Mouse (Mus musculus): ENCODE results near the gene Upp1. TPM values are rescaled to one million over a fixed set of nuclear protein-coding genes. Genes with fewer than 3 reads are reported as not detected.

Upp1 gene
- polyA plus RNA-seq, 1 experiment from 2014 or later: 18.8 TPM

DNA sequence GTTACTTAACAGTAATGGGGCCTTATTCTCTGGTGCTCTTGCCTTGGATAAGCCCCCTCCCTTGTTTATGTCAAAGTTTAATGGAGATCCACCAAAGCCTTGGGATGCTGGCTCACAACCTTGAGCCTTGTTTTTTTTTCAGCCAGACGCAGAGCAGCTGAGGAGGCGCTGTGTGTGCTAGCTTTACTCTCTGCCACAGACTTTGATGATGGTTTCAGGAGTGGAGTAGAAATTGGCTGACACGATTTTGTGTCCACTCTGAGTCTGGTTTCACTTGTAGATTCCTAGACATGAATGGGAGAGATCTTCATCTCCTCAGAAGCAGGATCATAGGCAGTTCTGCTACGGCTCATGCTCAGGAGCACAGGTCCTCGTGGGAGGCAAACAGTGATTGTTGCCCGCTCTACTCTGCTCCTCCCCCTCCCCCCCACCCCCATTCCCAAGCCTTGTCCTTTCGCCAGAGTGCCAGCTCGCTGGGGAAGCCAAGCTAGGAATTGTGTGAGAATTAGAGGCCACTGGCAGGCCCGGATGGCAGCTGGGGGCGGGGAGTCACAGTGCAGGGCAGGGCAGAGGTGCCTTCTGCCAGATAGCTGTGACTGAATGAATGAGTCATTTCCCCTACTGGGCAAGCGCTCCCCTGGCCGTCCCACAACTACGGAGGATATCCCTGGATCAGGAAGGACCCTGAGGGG, 399 bp upstream of the Upp1 start:
- H3K27me3 ChIP-seq (ENCODE audit: control insufficient read depth, insufficient read depth, low read length): 0 out of 2 replicates have a peak, but pooled peaks cover 2% of the 10 kb centered on the region
- WGBS: 8% methylated on average over 13 of the region's 13 CpGs
- H3K9ac ChIP-seq (ENCODE audit: low read length): no peak overlapping the region

DNA sequence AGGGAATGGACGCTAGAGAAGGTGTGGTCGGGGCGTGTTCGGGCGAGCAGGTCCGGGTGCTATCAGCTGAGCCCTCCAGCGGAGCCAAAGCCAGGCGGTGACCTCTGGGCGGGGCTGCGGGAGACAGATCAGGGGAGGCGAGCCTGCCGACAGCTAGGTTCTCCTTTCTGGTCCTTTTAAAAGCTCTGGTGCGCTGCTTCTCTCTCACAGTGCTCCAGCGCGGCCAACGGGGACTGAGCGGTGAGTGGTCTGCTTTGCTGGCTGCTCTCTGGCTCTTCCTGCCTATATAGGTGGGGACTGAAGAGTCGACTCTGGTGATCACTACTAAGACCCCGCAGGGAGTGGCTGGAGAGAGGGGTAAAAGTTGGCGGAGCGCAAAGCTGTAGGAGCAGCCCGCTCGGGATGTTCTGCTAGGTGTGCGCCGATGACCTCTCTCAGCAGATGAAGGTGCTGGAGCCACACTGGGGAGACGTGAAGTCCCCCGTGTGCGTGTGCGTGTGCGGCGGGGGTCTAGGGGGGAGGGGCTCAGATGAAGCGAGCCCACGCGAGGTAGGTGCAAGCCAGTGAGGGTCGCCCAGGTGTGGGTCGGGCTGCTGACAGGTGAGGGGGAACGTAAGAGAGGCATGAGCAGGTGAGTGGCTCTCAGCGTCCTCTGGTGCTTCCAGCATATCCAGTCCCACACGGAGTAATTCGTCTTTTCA, 668 bp downstream of the Upp1 start:
- WGBS: under 1% methylated on average over 40 of the region's 40 CpGs
- peak; percentile 84 for ATAC-seq (ENCODE audit: low FRiP score, low TSS enrichment)

More for the DNA sequence above, 399 bp upstream of the Upp1 start:
- TF ChIP-seq EP300 (optimal IDR thresholded peaks at IDR 0.05) (no peak), CTCF (IDR thresholded peaks at IDR 0.05; ENCODE audit: low read depth) (0 out of 2 replicates have a peak, but pooled peaks have one; percentile 5)
- Histone ChIP-seq H3K4me2 (replicated peaks; ENCODE audit: low read depth) (peak overlapping the region; percentile 81), H3K4me3 (ENCODE audit: low read depth, low read length) (peak overlapping the region; percentile 47), H3K27ac (replicated peaks) (no peak overlapping the region), H3K36me3 (ENCODE audit: control insufficient read depth, insufficient read depth, low read length) (no peaks in the 10 kb centered on the region), H3K4me1 (replicated peaks; ENCODE audit: control insufficient read depth, insufficient read depth) (no peaks in the 10 kb centered on the region), H3K9me3 (ENCODE audit: control insufficient read depth, low read length) (no peaks in the 10 kb centered on the region)
- DNase-seq (ENCODE audit: low spot score): peak; percentile 69
- peak; percentile 88 for ATAC-seq (ENCODE audit: low FRiP score, low TSS enrichment)

DNA sequence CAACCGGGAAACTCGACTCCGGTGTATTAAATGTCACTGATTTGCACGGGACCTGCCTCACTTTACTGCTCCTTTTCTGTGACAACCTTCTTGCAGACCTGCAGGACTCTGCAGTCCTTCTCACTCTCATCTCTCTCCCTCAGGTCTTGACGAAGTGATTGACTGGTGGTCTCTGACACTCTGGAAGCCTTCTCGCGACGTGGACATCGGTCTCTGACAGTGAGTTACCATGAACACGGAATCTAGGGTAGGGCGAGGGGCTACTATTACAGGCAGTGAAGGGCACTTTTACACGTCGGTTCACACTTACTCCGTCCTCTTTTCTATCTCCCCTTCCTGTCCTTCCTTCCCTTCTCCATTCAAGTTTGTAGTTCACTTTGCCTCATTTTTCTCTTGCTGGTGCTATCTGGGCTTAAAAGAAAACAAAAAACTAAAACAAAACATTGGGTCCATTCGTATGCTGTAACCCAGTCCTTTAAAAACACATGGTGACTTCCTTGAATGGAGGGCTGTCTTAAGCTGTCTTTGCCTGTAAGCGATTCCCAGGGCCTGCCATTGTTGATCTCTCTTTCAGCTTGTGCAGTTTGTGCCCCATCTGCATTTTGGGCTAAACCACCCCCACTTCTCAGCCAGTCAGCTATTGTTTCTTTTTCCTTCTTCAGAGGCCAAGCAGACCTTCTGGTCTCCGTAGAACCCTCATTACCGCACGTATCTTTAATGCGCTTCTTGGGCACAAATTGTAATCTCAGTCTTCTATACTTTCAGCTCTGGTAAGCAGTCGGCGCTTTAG, 1.5 kb downstream of the Upp1 start:
- ATAC-seq (ENCODE audit: low FRiP score, low TSS enrichment) (no peak), DNase-seq (ENCODE audit: low spot score) (no peak)
- TF ChIP-seq EP300 (optimal IDR thresholded peaks at IDR 0.05): no peak
- no peak for TF ChIP-seq CTCF (IDR thresholded peaks at IDR 0.05; ENCODE audit: low read depth)
- Histone ChIP-seq H3K4me3 (ENCODE audit: low read depth, low read length) (peak overlapping the region; percentile 47), H3K27me3 (ENCODE audit: control insufficient read depth, insufficient read depth, low read length) (0 out of 2 replicates have a peak, but pooled peaks cover 2% of the 10 kb centered on the region), H3K4me2 (replicated peaks; ENCODE audit: low read depth) (peak overlapping the region; percentile 81), H3K9me3 (ENCODE audit: control insufficient read depth, low read length) (no peaks in the 10 kb centered on the region), H3K36me3 (ENCODE audit: control insufficient read depth, insufficient read depth, low read length) (no peaks in the 10 kb centered on the region), H3K27ac (replicated peaks) (no peak overlapping the region), H3K9ac (ENCODE audit: low read length) (no peak overlapping the region), H3K4me1 (replicated peaks; ENCODE audit: control insufficient read depth, insufficient read depth) (no peaks in the 10 kb centered on the region)
- WGBS: 22% methylated on average over 22 of the region's 22 CpGs

More for the DNA sequence above, 668 bp downstream of the Upp1 start:
- no peaks in the 10 kb centered on the region for H3K4me1 ChIP-seq (replicated peaks; ENCODE audit: control insufficient read depth, insufficient read depth)
- H3K27me3 ChIP-seq (ENCODE audit: control insufficient read depth, insufficient read depth, low read length): 0 out of 2 replicates have a peak, but pooled peaks cover 2% of the 10 kb centered on the region
- no peaks in the 10 kb centered on the region for H3K9me3 ChIP-seq (ENCODE audit: control insufficient read depth, low read length)
- peak; percentile 80 for DNase-seq (ENCODE audit: low spot score)
- TF ChIP-seq CTCF (IDR thresholded peaks at IDR 0.05; ENCODE audit: low read depth) (no peak), EP300 (optimal IDR thresholded peaks at IDR 0.05) (no peak)
- no peak overlapping the region; the same call in 1 of the 2 replicates for H3K27ac ChIP-seq (replicated peaks)
- H3K4me2 ChIP-seq (replicated peaks; ENCODE audit: low read depth): peak overlapping the region; percentile 81
- H3K4me3 ChIP-seq (ENCODE audit: low read depth, low read length): peak overlapping the region; percentile 47
- peak overlapping the region; percentile 52 for H3K9ac ChIP-seq (ENCODE audit: low read length)
- no peaks in the 10 kb centered on the region for H3K36me3 ChIP-seq (ENCODE audit: control insufficient read depth, insufficient read depth, low read length)

DNA sequence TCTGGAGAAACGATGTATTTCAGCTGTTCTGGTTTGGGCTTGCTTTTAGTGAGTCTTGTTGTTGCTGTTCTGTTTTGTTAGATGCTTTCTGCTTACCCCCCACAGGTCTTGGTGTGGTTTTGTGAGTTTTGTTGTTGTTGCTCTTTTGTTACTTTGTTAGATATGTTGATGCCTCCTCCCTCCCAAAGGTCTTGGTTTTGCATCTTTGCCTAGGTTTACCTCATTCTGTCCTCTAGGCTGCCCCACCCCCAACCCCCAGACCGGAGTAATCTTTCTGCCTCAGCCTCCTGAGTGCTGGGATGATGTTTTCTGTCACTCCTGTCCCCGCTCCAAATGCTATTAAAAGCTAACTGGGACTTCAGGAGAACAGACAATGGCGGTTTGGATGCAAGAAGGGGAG, 4.4 kb downstream of the Upp1 start:
- ATAC-seq (ENCODE audit: low FRiP score, low TSS enrichment) (no peak), DNase-seq (ENCODE audit: low spot score) (peak; percentile 4)
- H3K4me1 ChIP-seq (replicated peaks; ENCODE audit: control insufficient read depth, insufficient read depth): no peaks in the 10 kb centered on the region
- no peaks in the 10 kb centered on the region for H3K27me3 ChIP-seq (ENCODE audit: control insufficient read depth, insufficient read depth, low read length)
- no peak overlapping the region for H3K4me2 ChIP-seq (replicated peaks; ENCODE audit: low read depth)
- H3K9me3 ChIP-seq (ENCODE audit: control insufficient read depth, low read length): no peaks in the 10 kb centered on the region
- TF ChIP-seq CTCF (IDR thresholded peaks at IDR 0.05; ENCODE audit: low read depth) (no peak), EP300 (optimal IDR thresholded peaks at IDR 0.05) (no peak)
- H3K27ac ChIP-seq (replicated peaks): no peak overlapping the region
- H3K36me3 ChIP-seq (ENCODE audit: control insufficient read depth, insufficient read depth, low read length): no peaks in the 10 kb centered on the region
- 77% methylated on average over 4 of the region's 4 CpGs for WGBS
- H3K9ac ChIP-seq (ENCODE audit: low read length): no peak overlapping the region
- H3K4me3 ChIP-seq (ENCODE audit: low read depth, low read length): no peak overlapping the region

- Histone ChIP-seq H3K4me3 (ENCODE audit: low read depth, low read length) (no peak overlapping the region), H3K4me1 (replicated peaks; ENCODE audit: control insufficient read depth, insufficient read depth) (no peaks in the 10 kb centered on the region), H3K9me3 (ENCODE audit: control insufficient read depth, low read length) (no peaks in the 10 kb centered on the region), H3K9ac (ENCODE audit: low read length) (no peak overlapping the region), H3K27ac (replicated peaks) (no peak overlapping the region), H3K4me2 (replicated peaks; ENCODE audit: low read depth) (no peak overlapping the region), H3K27me3 (ENCODE audit: control insufficient read depth, insufficient read depth, low read length) (no peaks in the 10 kb centered on the region), H3K36me3 (ENCODE audit: control insufficient read depth, insufficient read depth, low read length) (no peaks in the 10 kb centered on the region)
- DNase-seq (ENCODE audit: low spot score) (no peak), ATAC-seq (ENCODE audit: low FRiP score, low TSS enrichment) (no peak)
- WGBS: 67% methylated on average over 5 of the region's 5 CpGs
- TF ChIP-seq CTCF (IDR thresholded peaks at IDR 0.05; ENCODE audit: low read depth): peak; percentile 60
- no peak for TF ChIP-seq EP300 (optimal IDR thresholded peaks at IDR 0.05)
These were observed 8.6 kb downstream of the Upp1 start for GRCm38 (mm10) chr11:9126373-9127107.

Data from stomach, postnatal 0 days (tissue).